Mouse (Mus musculus): ENCODE data around the gene Ccdc58. TPM values are rescaled to one million over a fixed set of nuclear protein-coding genes. Genes with fewer than 3 reads are reported as not detected.

Ccdc58 gene
- 33.2 to 45.2 TPM (median 35.2 TPM) in 4 replicates for total RNA-seq (2023; ENCODE audit: inconsistent age)

GRCm38 (mm10) chr16:36071450-36072379 lies at the start of gene Ccdc58, which contains the start of gene Fam162a:
Gene Ccdc58 (plus strand): TSS chr16:36071685.
Gene Fam162a (minus strand): TSS chr16:36071594.

GRCm38 (mm10) chr16:36040640-36041624 lies 30.6 kb upstream of the Ccdc58 start, which contains the start of gene Wdr5b:
Gene Wdr5b (plus strand): TSS chr16:36041190.

GRCm38 (mm10) chr16:36131141-36131540 lies 59.7 kb downstream of the Ccdc58 start, which contains the start of gene Csta1:
Gene Csta1 (minus strand): TSS chr16:36131241.

Other genes with a start within 250 kb of the Ccdc58 start
- 55.4 to 78.5 TPM (median 64.6 TPM) in 4 replicates for gene Parp14, start 200.1 kb upstream of the Ccdc58 start, total RNA-seq (2023; ENCODE audit: inconsistent age)
- gene Parp9, start 133.2 kb upstream of the Ccdc58 start, total RNA-seq (2023; ENCODE audit: inconsistent age): 46.5 to 62.5 TPM (median 51.6 TPM) in 4 replicates
- gene Dtx3l, start 132.5 kb upstream of the Ccdc58 start, total RNA-seq (2023; ENCODE audit: inconsistent age): 31.6 to 38.0 TPM (median 34.7 TPM) in 4 replicates
- 124 to 151 TPM (median 139 TPM) in 4 replicates for gene Kpna1, start 92.9 kb upstream of the Ccdc58 start, total RNA-seq (2023; ENCODE audit: inconsistent age)
- 13.1 to 18.7 TPM (median 16.2 TPM) in 4 replicates for gene Wdr5b, start 30.5 kb upstream of the Ccdc58 start, total RNA-seq (2023; ENCODE audit: inconsistent age)
- gene Fam162a, start 91 bp upstream of the Ccdc58 start, total RNA-seq (2023; ENCODE audit: inconsistent age): 31.2 to 37.0 TPM (median 33.7 TPM) in 4 replicates
- gene Csta1, start 59.6 kb downstream of the Ccdc58 start, total RNA-seq (2023; ENCODE audit: inconsistent age): not detected in 4 replicates
- gene Stfa2l1, start 85.1 kb downstream of the Ccdc58 start, total RNA-seq (2023; ENCODE audit: inconsistent age): not detected in 4 replicates
- not detected in 4 replicates for gene Gm5483, start 112.5 kb downstream of the Ccdc58 start, total RNA-seq (2023; ENCODE audit: inconsistent age)
- gene Gm5416, start 138.7 kb downstream of the Ccdc58 start, total RNA-seq (2023; ENCODE audit: inconsistent age): not detected in 4 replicates
- gene 2010005H15Rik, start 149.8 kb downstream of the Ccdc58 start, total RNA-seq (2023; ENCODE audit: inconsistent age): not detected in 4 replicates
- not detected in 4 replicates for gene Stfa1, start 205.3 kb downstream of the Ccdc58 start, total RNA-seq (2023; ENCODE audit: inconsistent age)

Measured in B cell, adult (primary cell).